Mouse (Mus musculus) layer of hippocampus, adult 9-11 months (tissue): Measurements from ENCODE around the gene Ndufaf2.

Experiments
- DNase-seq: peaks from one replicate; pipeline ENCODE4 v3.0.0; 2022

Gene Ndufaf2

DNA sequence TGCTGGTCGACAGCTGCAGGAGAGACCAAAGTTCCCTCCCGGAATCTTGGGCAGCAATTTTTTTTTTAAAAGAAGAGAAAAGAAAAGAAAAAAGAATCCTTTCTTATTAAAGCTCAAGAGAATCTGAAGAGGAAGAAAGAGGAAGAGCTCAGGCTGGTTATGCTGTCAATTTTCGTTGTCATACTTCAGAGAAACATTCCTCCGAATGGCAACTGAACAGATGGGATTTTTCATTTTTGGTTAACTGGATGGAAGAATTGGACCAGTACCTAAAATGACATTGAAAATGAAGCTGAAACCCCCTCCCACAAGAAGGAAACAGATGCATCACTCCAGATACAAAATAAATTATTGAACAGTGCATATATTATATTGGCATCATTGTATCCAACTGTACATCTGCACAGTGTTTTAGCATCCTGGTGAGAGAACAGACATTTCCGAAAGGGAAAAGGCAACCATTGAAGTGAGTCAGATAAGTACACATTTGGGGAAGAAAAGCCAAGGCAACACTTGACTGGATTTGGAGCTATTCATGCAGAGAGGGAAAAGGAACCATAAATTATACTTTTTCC, 19.9 kb downstream of the Ndufaf2 start:
- peak; percentile 20 for DNase-seq

DNA sequence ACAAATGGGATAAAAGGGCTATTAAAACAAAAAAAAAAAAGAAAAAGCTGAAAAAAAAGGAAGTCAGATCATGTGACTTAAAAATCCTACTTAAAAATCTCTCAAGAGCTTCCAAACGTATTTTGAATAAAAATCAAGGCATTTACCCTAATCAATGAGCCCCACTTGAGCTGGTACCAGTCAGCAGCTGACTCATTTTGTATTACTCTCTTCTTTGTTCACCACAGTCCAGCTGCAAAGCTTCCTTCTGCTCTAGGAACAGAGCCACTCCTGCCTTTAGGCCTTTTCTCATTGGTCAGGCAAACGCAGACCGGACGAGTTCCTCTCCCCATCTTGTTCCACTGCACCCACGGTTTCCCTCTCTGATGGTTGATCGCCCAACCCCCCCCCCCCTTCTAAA, 22.8 kb downstream of the Ndufaf2 start:
- DNase-seq: peak; percentile 31

DNA sequence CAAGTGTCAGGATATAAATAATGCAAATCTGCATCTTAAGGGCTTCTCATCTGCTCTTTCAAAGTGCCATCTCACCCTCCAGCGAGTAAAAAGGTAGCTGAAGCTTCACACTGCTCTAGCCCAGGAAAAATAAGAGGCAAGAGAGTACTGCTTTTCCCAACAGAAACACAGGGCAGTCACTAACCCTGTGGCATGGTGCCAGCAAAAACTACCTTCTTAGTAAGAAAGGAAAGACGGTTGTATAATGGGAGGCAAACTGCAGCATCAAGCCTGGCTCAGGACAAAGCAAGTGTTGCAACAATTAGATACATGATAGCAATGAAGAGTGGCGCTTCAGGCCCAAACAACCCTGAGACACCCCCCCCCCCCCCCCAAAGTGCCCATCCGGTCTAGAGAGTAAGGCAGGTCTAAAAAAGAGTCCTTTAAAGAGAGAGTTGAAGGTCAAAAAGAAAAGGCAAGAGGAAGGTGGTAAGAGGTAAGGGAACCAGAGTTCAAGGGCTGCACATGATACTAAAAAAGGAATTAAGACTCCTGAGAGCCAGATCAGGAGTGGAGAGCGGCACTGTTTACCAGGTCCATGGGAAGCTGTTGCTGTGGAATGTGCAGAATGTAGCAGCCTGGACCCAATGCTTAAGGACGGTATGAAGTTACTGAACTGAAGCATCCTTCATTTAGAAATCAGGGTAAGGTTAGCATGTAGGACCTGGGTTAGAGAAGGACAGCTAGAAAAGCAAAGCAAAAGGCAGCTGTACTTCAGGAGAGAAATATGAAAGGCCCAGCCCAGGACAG, 26.2 kb downstream of the Ndufaf2 start:
- DNase-seq: no peak

DNA sequence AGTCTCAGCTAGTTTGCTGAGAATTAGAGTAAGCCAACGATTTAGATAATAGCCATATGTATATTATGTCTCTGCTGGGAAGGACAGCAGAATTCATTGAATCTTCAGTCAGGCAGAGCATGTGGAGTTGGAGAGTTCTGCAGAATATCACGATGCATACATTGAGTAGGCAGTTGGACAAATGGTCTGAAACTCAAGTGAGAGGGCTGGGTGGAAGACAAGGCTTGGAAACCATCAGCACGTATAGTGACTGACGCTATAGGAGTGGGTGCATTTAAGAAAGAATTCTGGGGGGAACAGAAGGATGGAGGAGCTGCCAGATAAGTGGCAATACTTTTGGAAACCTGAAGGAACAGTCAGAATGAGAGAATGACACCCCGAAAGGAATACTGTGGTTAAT, 27.7 kb downstream of the Ndufaf2 start:
- DNase-seq: no peak

DNA sequence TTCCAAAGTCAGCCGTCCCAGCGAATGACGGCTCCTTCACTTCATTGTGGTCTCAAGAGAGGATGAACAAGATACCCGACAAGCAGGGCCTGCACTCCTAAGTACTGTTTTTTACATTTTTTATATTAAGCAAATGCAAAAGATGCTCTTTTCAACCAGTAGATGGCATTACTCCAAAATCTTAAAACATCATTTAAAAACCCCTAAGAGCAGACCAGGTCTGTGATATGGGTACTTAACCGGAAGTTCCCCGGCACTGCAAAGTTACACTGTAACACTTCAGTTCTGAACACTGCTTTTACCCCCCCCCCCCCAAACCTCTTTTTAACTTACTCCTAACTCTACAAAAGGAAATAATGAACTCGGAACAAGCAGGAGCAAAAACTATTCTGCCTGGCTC, 29.4 kb downstream of the Ndufaf2 start:
- DNase-seq: no peak

DNA sequence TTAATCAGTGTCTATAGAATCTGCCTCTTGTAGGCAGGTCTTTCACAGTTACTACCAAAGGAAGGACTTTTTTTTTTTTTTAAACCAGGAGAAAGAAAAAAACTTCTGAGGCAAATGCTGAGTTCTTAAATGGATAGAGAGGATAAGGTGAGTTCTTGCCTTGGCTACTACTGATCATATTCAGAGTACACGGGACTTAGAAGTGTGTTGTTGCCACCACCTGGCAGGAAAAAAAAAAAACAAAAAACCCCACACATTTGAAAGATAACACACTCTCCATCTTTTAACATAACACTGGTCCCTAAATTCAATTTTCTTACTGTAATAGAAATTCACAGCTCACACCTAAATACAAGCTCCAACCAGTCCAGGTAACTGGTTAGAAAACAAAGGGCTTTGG, 30.5 kb downstream of the Ndufaf2 start:
- no peak for DNase-seq

DNA sequence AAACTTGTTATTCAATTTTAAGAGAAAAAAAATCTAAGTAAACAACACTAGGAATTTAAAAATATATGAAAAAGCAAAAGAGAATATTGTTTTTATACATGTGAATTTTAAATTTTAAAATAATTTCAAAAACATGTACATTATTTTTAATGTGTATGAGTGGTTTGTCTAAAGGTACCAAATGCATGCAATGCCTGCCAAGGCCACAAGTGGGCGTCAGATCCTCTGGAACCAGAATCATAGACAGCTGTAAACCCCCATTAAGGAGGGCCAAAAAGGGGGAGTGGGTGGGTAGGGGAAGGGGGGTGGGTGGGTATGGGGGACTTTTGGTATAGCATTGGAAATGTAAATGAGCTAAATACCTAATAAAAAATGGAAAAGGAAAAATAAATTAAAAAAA, 31.3 kb downstream of the Ndufaf2 start:
- no peak for DNase-seq

DNA sequence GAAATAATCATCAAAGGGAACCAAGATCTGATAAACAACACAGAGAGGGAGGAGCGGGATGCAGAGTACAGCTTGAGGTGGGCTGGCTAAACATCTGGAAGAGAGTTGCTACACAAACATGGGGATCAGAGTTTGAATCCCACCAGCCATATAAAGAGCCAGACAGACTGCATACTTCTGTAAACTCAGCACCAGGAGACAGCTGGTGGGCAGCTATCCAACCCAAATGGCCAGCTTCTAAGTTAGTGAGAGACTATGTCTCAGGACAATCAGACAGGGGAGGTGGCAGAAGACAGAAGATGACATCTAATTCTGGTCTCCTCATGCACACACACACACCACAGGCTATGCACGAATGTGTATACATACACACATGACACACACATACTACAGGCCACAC, 32.2 kb downstream of the Ndufaf2 start:
- DNase-seq: no peak

DNA sequence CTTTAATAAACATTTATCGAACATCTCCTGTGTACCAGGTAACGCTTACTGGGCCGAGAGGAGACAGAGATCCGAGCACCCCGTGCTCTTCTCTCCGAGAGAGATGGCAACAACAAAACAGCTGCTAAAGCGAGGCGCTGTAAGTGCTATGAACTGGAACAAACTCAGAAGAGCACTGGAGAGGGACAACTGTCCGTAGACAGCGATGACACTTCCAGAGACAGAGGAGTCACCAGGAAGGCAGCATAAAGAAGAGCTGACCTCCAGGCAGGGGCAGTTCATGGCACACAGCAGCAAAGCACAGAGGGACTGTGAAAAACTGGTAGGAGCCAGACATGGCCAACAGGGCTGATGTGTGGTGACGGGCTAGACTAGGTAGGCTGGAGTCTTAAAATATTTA, 34.3 kb downstream of the Ndufaf2 start:
- no peak for DNase-seq

DNA sequence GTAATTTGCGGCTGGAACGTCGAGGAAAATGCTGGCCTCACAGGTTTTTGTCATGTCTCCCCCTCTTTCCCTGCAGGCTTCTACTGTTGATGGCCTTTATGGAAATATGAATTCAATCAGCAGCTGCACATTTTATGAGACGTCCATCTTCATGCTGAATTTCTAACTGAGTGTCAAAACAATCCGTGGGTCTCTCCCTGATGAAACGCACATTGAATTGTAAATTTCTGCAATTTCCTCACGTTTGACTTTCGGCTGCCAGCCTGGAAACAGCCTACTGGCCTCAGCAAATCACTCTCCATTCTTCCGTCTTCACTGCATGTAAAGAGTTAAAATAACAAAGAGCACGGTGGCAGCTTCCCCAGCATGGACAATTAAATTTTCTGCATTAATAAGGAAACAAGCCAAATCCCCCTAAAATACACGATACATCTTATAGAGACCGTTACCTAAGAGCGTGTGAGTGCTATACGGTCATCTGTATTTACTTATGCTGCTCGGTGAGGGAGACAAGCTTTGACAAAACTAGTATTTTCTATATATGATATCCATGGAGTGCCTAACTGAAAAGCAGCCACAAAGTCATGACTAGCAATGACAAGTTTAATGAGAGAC, 35.2 kb downstream of the Ndufaf2 start:
- no peak for DNase-seq

DNA sequence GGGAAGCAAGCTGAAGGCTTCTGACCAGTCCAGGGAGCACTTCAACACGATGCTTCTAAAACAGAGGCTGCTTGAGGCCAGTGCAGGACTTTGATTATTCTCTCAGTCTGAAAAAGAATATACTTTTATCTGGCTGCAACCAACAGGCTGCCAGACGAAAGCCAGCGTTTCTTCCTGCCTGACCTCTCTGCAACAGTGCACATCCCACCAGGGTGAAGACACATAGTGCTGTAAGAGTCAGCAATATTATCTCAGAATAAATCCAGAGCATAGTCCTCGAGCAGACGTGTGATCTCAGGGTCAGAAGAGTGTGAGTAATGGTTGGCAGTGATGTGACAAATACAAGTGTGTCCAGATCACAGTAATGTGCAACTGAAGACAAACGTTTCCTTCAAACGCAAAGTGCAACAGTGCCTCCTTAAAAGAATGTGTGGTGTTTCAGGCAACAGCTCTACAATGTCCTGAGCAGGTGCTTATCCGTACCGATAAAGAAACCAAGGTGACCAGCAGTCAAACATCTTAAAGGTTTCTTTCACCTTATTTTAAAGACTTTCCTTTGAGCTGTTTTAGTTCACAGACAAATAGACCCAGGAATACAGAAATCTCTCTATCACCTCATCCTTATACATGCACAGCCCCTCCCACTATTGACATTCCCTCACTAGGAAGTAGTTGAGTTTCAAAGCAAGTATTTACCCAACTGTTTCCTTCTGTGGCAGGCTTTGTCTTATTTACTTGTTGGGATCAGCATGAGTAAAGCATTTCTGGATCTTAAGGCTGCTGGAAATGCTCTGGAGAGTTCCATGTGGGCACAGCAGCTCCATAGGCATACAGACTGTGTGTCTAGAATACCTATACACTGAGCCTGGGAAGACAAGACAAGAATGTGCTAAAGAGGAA, 38.8 kb downstream of the Ndufaf2 start:
- no peak for DNase-seq

DNA sequence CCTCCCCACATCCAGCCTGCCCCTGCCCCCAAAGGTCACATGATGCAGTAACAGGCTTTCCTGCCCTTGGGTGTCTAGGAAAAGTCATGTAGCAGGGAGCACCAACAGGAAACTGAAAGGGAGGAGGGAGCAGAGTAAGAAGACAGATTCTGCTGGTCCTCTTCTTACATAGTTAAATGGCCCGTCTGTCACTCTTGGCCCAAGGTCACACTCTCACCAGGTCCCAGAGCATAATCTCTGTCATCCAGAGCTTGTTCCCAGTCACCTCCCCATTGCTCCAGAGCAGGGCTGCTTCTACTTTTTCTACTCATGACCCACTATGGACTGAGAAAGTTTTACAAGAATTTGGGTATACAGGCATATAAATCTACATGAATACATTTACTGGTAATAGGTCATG, 40.2 kb downstream of the Ndufaf2 start:
- no peak for DNase-seq

DNA sequence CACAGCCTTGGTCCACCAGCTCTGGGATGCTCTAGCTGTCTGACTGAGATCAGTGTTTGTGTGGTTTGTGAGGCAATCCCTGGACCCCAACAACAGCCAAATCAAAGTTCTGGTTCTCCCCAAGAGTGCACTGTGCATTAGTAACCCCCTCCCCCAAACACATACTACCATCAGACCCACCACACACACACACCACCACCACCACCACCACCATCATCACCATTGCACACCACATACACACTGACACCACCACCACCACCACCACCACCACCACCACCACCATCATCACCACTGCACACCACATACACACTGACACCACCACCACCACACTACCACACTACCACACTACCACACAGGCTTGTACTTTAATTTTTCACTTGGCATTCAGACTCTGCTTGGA, 40.8 kb downstream of the Ndufaf2 start:
- DNase-seq: no peak

DNA sequence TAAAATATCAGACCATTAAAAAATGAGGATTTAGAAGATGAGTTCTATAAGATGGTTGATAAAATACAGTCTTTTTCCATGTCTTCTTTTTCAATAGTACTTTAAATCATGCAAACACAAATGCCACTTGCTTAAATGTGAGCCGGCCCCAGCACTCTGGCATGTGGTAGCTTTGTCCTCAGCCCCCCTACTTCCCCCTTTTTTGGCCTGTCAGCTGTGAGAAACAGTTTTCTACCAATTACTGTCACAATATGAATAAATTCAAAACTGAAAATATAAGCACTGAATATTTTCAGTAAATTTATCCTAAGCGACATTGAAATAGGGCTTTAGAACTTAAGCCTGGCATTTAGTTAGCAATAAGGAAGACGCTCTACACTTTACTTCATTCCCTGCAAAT, 44.2 kb downstream of the Ndufaf2 start:
- no peak for DNase-seq

DNA sequence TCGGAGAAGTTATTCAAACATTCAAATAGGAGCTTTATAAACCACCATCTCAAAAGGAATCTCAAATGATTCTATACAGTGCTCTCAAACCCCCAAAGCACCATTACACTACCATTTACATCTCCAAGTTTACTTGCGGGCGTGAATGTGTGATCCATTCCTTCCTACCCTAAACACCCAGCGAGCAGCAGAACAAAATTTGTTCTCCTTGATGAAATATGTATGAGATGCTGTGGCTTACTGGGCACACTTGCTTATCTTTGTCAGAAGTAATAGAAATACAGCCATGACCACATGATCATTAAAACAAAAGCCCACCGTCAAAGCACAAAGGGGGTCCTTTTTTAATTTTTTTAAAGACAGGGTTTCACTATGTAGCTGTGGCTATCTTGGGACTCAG, 44.9 kb downstream of the Ndufaf2 start:
- no peak for DNase-seq

DNA sequence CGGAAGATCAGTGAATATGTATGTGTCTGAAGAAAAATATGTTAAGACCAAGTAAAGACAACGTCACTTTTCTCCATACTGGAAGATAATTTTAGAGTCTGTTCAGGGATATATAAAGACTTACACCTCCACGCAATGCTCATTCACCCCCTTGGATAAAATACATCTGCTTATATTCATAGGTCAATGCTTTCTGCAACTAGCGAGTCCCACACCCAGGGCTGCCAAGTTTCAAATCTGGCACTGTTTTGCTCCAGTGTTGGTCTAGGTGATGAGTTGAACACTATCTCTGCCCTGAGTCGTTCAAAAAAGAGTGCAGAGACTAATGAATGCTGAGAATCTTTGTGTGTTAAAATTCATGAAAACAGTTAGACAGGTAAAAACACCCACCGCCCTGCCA, 47.5 kb downstream of the Ndufaf2 start:
- DNase-seq: no peak

DNA sequence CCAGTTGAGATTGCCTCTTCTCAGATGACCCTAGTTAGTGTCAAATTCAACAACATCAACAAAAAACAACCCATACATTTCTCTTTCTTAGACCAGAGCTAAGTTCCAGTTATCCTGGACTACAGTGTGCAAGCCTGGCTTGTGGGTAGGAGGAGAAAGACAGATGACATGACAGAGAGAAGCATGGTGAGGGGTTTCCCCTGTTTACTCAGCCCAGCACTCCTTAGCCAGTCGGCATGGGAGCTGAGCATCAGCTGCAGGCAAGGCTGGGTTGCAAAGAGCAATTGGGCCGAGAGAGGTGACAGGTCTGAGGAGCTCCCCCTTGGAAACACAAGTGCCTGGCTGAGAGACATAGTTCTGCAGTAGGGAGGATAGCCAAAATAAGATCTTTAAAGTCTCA, 57.7 kb downstream of the Ndufaf2 start:
- no peak for DNase-seq

DNA sequence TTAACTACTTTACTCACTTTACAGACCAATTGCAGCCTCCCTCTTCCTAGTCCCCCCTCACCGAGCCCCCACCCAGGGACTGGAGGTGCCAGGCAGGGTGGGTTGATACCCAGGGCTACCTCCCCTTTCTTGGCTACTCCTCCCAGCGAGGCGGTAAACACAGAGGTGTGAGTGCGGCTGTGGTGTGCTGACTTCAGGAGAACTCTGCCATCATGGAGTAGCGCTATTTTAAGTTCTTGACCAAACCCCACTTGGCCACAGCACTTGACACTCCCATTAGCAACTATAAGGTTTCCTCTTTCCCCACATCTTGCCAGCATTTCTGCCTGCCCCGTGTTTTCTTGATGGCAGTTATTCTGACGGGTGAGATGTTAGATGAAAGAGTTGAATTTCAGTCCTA, 62.0 kb downstream of the Ndufaf2 start:
- DNase-seq: no peak

DNA sequence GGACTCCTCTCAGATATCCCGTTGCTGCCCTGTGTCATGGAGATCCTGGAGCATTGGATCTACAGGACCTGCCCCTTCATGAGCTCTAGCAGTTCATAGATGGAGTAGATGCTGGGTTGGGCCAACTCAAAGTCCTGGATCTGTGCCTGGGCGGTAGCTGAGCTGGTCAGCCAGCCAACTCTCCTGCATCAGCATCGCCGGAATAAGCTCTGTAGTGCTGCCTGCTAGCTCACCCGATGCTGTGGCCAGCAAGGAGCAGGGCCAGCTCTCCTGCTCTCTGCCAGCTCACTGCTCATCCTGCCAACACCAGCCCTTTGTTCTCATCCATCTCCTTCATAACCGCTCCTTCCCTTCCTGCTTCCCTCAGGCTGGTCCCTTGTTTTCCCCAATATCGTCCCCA, 62.8 kb downstream of the Ndufaf2 start:
- peak; percentile 81 for DNase-seq

DNA sequence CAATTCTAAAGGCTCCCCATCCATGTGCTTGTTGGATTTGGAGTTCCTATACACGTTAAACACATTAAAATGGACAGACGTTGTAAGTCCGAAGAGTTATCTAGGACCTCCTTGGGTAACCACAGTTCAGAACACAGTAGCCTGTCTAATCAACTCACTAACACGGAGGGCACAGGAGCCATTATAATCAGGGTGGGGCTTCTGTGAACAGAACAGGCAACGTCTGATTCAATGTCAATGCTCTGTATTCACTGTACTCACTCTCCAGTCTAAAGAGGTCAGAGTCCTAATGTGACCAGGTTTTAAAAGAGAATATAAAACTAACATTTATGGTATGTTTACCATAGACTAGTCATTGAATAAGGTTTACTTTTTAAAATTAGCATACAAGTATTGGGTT, 63.7 kb downstream of the Ndufaf2 start:
- DNase-seq: no peak

DNA sequence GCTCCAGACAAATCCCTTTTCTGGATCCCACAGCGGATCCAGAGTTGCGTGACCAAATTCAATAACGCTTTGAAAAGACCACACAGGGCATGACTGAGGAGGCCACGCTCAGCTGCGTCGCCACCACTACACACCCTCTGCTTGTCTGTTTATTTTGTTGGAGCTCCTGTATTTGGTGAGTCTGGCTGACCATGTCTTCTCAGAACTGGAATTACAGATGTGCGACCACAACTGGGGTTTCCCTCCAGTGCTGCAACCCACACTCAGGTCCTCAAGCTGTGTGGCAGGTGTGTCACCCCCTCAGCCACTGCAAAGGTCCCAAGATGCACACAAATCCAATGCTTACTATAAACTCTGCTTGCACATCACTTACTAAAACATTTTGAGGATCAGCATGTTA, 66.1 kb downstream of the Ndufaf2 start:
- DNase-seq: no peak

DNA sequence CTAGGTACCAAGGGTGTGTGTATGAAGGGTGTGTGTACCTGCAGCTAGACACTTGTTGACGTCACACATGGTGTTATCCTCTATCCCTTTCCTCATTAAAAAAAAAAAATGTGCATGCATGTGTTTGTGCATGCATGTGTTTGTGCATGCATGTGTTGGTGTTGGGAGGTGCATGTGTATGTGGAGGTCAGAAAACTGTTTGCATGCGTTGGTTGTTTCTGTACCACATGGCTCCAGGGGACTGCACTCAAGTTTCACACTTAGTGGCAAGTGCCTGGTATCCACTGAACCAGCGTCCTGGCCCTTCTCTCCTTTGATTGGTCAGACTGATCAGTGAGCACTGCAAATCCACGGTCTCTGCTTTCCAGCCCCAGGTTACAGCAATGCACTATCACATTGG, 71.7 kb downstream of the Ndufaf2 start:
- no peak for DNase-seq

DNA sequence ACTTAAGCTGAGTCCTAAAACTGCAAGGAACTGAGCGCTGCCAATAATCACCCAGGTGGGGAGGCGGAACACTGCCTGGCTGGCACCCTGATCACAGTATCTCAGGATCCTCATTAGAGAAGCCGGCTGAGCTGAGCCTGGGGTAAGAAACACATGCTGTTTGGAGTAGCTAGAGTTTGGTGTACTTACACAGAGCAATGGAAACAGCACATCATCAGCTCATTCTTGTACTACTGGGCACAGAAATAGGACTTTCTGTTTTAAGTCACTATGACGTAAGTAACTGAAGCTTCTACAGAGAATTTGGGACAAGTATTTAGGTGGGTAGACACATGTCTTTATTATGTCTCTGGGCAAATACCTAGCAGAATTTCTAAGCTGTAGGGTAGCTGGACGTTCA, 72.4 kb downstream of the Ndufaf2 start:
- DNase-seq: no peak

DNA sequence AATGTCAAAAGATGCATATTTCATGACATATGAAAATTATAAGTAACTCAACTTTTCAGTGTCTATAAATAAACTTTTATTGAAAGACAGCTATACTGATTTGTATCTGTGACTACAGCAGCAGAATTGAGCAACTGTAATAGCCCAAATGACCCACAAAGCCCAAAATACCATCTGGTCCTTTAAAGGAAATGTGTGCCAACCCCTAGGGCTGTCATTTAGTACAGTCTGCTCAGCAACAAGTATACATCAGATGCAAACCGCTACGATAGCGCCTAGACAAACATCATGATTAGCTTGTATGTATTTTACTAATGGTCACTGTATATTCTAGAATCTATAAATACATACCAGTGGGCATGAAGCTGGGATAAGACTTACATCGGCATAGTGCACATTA, 74.3 kb downstream of the Ndufaf2 start:
- no peak for DNase-seq
